Mouse (Mus musculus) liver, postnatal 0 days (tissue): ENCODE measurements around the gene Ppm1l.

Experiments used
- CTCF ChIP-seq: sonication (generic); IDR thresholded peaks from 2 replicates; pipeline ENCODE4 v1.5.1; 2016; ENCODE audit warnings: antibody characterized with exemption, low read depth
- EP300 ChIP-seq: IDR thresholded peaks from 2 replicates; pipeline ENCODE4 v1.6.1; 2016; ENCODE audit warnings: antibody characterized with exemption, low read depth, mild to moderate bottlenecking

GRCm38 (mm10) chr3:69490981-69491681 is 174.5 kb downstream of the Ppm1l start:
- TF ChIP-seq CTCF: no peak
- TF ChIP-seq EP300: no peak
